Comparison of ENCODE assay signal across 17 mouse cellular contexts in the genomic region with DNA sequence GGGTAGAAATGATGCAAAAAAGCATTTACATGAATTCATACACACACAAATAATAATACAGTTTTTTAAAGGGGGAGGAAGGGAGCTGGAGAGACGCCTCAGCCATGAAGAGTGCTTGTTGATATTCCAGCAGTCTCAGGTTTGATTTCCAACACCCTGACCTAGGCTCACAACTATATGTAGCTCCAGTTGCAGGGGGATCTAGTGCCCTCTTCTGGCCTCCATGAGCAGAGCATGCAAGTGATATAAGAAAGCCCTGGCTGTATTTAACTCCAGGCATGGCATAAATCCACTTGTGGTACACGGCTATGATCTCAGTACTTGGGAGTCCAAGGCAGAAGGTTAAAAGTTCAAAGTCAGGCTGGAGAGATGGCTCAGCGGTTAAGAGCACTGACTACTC. TPM values are rescaled to one million over a fixed set of nuclear protein-coding genes. Genes with fewer than 3 reads are reported as not detected.
DNase-seq lines count a peak whose midpoint lies in the region; ATAC-seq and TF ChIP-seq lines count a peak whose summit lies in the region.
"Had no signal": no experiment of that assay in that cellular context is flagged by ENCODE, and none has a peak within 500 bp of the region (broad histone marks: within the 10 kb centered on the region; RNA-seq: fewer than 3 reads in every experiment).

No protein-coding gene starts in this region.

- 73% methylated on average over 3 of the region's 3 CpGs for WGBS in kidney, postnatal 0 days
- WGBS in kidney, embryonic 15.5 days = 73% methylated on average over 3 of the region's 3 CpGs

- H3K4me2 ChIP-seq in kidney, postnatal 0 days (ENCODE audit: low read length) = no peak overlapping the region
- H3K4me2 ChIP-seq in kidney, embryonic 15.5 days = no peak overlapping the region
- H3K4me2 ChIP-seq: heart, embryonic 15.5 days had no signal

- no peak overlapping the region for H3K9ac ChIP-seq in kidney, postnatal 0 days (ENCODE audit: low read depth, low read length)
- no peak overlapping the region for H3K9ac ChIP-seq in kidney, embryonic 15.5 days
- H3K9ac ChIP-seq: heart, embryonic 15.5 days had no signal

- no peak for ATAC-seq in kidney, postnatal 0 days (replicated peaks; ENCODE audit: low FRiP score, low read depth)
- ATAC-seq in kidney, embryonic 15.5 days (replicated peaks; ENCODE audit: low FRiP score) = no peak
- ATAC-seq: midbrain, embryonic 16.5 days had no signal

- H3K36me3 ChIP-seq in kidney, postnatal 0 days (ENCODE audit: insufficient read depth, low read length) = no peaks in the 10 kb centered on the region
- no peaks in the 10 kb centered on the region for H3K36me3 ChIP-seq in kidney, embryonic 15.5 days
- H3K36me3 ChIP-seq: heart, embryonic 15.5 days had no signal

- peak; percentile 13 for DNase-seq in adrenal gland, adult 2 months
- no peak for DNase-seq in adrenal gland, postnatal 10 days
- peak; percentile 4 for DNase-seq in kidney, postnatal 0 days (ENCODE audit: low spot score)
- DNase-seq in thymus, postnatal 4 days = peak; percentile 8
- DNase-seq in thymus, postnatal 0 days (ENCODE audit: low spot score) = no peak
- no peak for DNase-seq in heart, postnatal 36 days
- no peak for DNase-seq in cerebellum, adult 9-11 months
- DNase-seq: cerebellum, postnatal 14 days; gastrocnemius, postnatal 14 days; liver had no signal

- H3K27ac ChIP-seq in kidney, postnatal 0 days = no peak overlapping the region
- H3K27ac ChIP-seq in kidney, embryonic 15.5 days = no peak overlapping the region
- H3K27ac ChIP-seq: heart, embryonic 15.5 days had no signal

- H3K9me3 ChIP-seq in kidney, postnatal 0 days (replicated peaks; ENCODE audit: low read length) = no peaks in the 10 kb centered on the region
- 0 out of 2 replicates have a peak, but pooled peaks cover 3% of the 10 kb centered on the region for H3K9me3 ChIP-seq in kidney, embryonic 15.5 days (replicated peaks)
- H3K9me3 ChIP-seq: heart, embryonic 15.5 days had no signal

- TF ChIP-seq CTCF in kidney, postnatal 0 days (IDR thresholded peaks at IDR 0.05; ENCODE audit: low read depth) = peak; percentile 44

- no peak overlapping the region for H3K4me3 ChIP-seq in kidney, postnatal 0 days (replicated peaks; ENCODE audit: low read depth, low read length)
- H3K4me3 ChIP-seq in kidney, embryonic 15.5 days (replicated peaks) = no peak overlapping the region
- H3K4me3 ChIP-seq: heart, embryonic 15.5 days had no signal

- intact Hi-C loops in heart, postnatal 36 days (cut with DNase I) = no loop called here

- H3K4me1 ChIP-seq in kidney, postnatal 0 days (replicated peaks; ENCODE audit: insufficient read depth, low read length) = no peaks in the 10 kb centered on the region
- no peaks in the 10 kb centered on the region for H3K4me1 ChIP-seq in kidney, embryonic 15.5 days
- H3K4me1 ChIP-seq: heart, embryonic 15.5 days had no signal

- H3K27me3 ChIP-seq in kidney, postnatal 0 days (ENCODE audit: insufficient read depth, low read length) = no peaks in the 10 kb centered on the region
- H3K27me3 ChIP-seq in kidney, embryonic 15.5 days = peaks cover 6% of the 10 kb centered on the region

RNA-seq across cellular contexts. Expression of a gene that starts 1.1 kb away (rescaled TPM):
- total RNA-seq in adrenal gland, adult 2 months (2021) = not detected
- 0.12 TPM in 1 of 2 replicates, not detected in the other for polyA plus RNA-seq in adrenal gland, adult 2 months (2012; rRNA removed)
- total RNA-seq in adrenal gland, postnatal 10 days (2021) = not detected
- polyA plus RNA-seq in kidney, postnatal 0 days (2015; fragmentation: Nextera tagmentation; extraction: Ambion mirVana) = not detected in 2 replicates
- polyA plus RNA-seq in kidney, embryonic 15.5 days (2015; fragmentation: Nextera tagmentation; extraction: Ambion mirVana) = not detected in 2 replicates
- polyA plus RNA-seq in thymus, postnatal 0 days (2015; fragmentation: Nextera tagmentation; extraction: Ambion mirVana) = not detected in 2 replicates
- not detected for total RNA-seq in heart, postnatal 36 days (2021)
- total RNA-seq: gastrocnemius, postnatal 14 days; layer of hippocampus, postnatal 14 days had no signal
- polyA plus RNA-seq: C2C12; heart, embryonic 15.5 days; intestine, embryonic 14.5 days; midbrain, embryonic 16.5 days; spleen, adult 2 months had no signal

RNA-seq across cellular contexts. Expression of a gene that starts 7.2 kb away (rescaled TPM):
- total RNA-seq in adrenal gland, adult 2 months (2021) = not detected
- polyA plus RNA-seq in adrenal gland, adult 2 months (2012; rRNA removed) = not detected in 2 replicates
- not detected for total RNA-seq in adrenal gland, postnatal 10 days (2021)
- polyA plus RNA-seq in kidney, postnatal 0 days (2015; fragmentation: Nextera tagmentation; extraction: Ambion mirVana) = not detected in 2 replicates
- polyA plus RNA-seq in kidney, embryonic 15.5 days (2015; fragmentation: Nextera tagmentation; extraction: Ambion mirVana) = not detected in 2 replicates
- not detected in 2 replicates for polyA plus RNA-seq in thymus, postnatal 0 days (2015; fragmentation: Nextera tagmentation; extraction: Ambion mirVana)
- total RNA-seq in heart, postnatal 36 days (2021) = not detected
- total RNA-seq: gastrocnemius, postnatal 14 days; layer of hippocampus, postnatal 14 days had no signal
- polyA plus RNA-seq: C2C12; heart, embryonic 15.5 days; intestine, embryonic 14.5 days; midbrain, embryonic 16.5 days; spleen, adult 2 months had no signal

RNA-seq across cellular contexts. Expression of a gene that starts 21.2 kb away (rescaled TPM):
- total RNA-seq in adrenal gland, adult 2 months (2021) = not detected
- not detected in 2 replicates for polyA plus RNA-seq in adrenal gland, adult 2 months (2012; rRNA removed)
- total RNA-seq in adrenal gland, postnatal 10 days (2021) = not detected
- not detected in 2 replicates for polyA plus RNA-seq in kidney, postnatal 0 days (2015; fragmentation: Nextera tagmentation; extraction: Ambion mirVana)
- not detected in 2 replicates for polyA plus RNA-seq in kidney, embryonic 15.5 days (2015; fragmentation: Nextera tagmentation; extraction: Ambion mirVana)
- polyA plus RNA-seq in thymus, postnatal 0 days (2015; fragmentation: Nextera tagmentation; extraction: Ambion mirVana) = not detected in 2 replicates
- not detected for total RNA-seq in heart, postnatal 36 days (2021)
- total RNA-seq: gastrocnemius, postnatal 14 days; layer of hippocampus, postnatal 14 days had no signal
- polyA plus RNA-seq: C2C12; heart, embryonic 15.5 days; intestine, embryonic 14.5 days; midbrain, embryonic 16.5 days; spleen, adult 2 months had no signal

RNA-seq across cellular contexts. Expression of a gene that starts 39.5 kb away (rescaled TPM):
- not detected for total RNA-seq in adrenal gland, adult 2 months (2021)
- polyA plus RNA-seq in adrenal gland, adult 2 months (2012; rRNA removed) = not detected in 2 replicates
- not detected for total RNA-seq in adrenal gland, postnatal 10 days (2021)
- not detected in 2 replicates for polyA plus RNA-seq in kidney, postnatal 0 days (2015; fragmentation: Nextera tagmentation; extraction: Ambion mirVana)
- not detected in 2 replicates for polyA plus RNA-seq in kidney, embryonic 15.5 days (2015; fragmentation: Nextera tagmentation; extraction: Ambion mirVana)
- polyA plus RNA-seq in thymus, postnatal 0 days (2015; fragmentation: Nextera tagmentation; extraction: Ambion mirVana) = not detected in 2 replicates
- not detected for total RNA-seq in heart, postnatal 36 days (2021)
- total RNA-seq: gastrocnemius, postnatal 14 days; layer of hippocampus, postnatal 14 days had no signal
- polyA plus RNA-seq: C2C12; heart, embryonic 15.5 days; intestine, embryonic 14.5 days; midbrain, embryonic 16.5 days; spleen, adult 2 months had no signal

Comparison
In these comparisons a context has a peak if more than half of its experiments do, and no peak if none do; other contexts are left out.
1. DNase-seq: peak in adrenal gland, adult 2 months (single experiment), kidney, postnatal 0 days (single experiment) and thymus, postnatal 4 days (single experiment); none in adrenal gland, postnatal 10 days (single experiment), thymus, postnatal 0 days (single experiment), heart, postnatal 36 days (0 of 2) and cerebellum, adult 9-11 months (single experiment).